Mouse (Mus musculus) ES-E14 (cell line): ENCODE measurements at regions not wholly inside any gene's neighbourhood (a gene's known extent, or its start where the extent isn't known, plus 50 kb on each side); places are given as distances from the start of the nearest gene placed in this dataset.

Experiments
- CHD2 ChIP-seq: IDR thresholded peaks from 2 replicates; pipeline ENCODE4 v1.6.1; 2014; ENCODE audit warnings: mild to moderate bottlenecking, low read depth, low read length, inconsistent platforms
- HCFC1 ChIP-seq: IDR thresholded peaks from 2 replicates; pipeline ENCODE4 v1.6.1; 2012; ENCODE audit warnings: low read length, inconsistent platforms, borderline replicate concordance; ENCODE audit not compliant: insufficient read depth
- MAFK ChIP-seq: IDR thresholded peaks from 2 replicates; pipeline ENCODE4 v1.6.1; 2014; ENCODE audit warnings: mild to moderate bottlenecking, low read depth, low read length, inconsistent platforms; ENCODE audit not compliant: insufficient read depth
- ZC3H11A ChIP-seq: IDR thresholded peaks from 2 replicates; pipeline ENCODE4 v1.6.1; 2012; ENCODE audit warnings: low read depth, mild to moderate bottlenecking, inconsistent platforms, low read length, borderline replicate concordance
- ZNF384 ChIP-seq: IDR thresholded peaks from 2 replicates; pipeline ENCODE4 v1.6.1; 2012; ENCODE audit warnings: low read depth, low read length, inconsistent platforms

- TF ChIP-seq HCFC1 (no peak), MAFK (no peak), ZC3H11A (no peak), CHD2 (no peak), ZNF384 (no peak)
Observed at GRCm38 (mm10) chr1:71881191-71881590, 228.2 kb upstream of the Fn1 start.
